Mouse (Mus musculus): Measurements from ENCODE around the gene Rtp2. TPM values are rescaled to one million over a fixed set of nuclear protein-coding genes. Genes with fewer than 3 reads are reported as not detected.

The Rtp2 gene
- polyA plus RNA-seq, 1 experiment from 2014 or later: not detected

Other genes starting within 250 kb of the Rtp2 start
- 278 TPM in 2 replicates for gene Sst, start 41.4 kb downstream of the Rtp2 start, polyA plus RNA-seq (2014; fragmentation: Nextera tagmentation; extraction: Ambion mirVana)
- not detected in 2 replicates for gene Gm37419, start 56.1 kb upstream of the Rtp2 start, polyA plus RNA-seq (2014; fragmentation: Nextera tagmentation; extraction: Ambion mirVana)
- 0.35 and 0.50 TPM in 2 replicates for gene Bcl6, start 56.5 kb upstream of the Rtp2 start, polyA plus RNA-seq (2014; fragmentation: Nextera tagmentation; extraction: Ambion mirVana)

Data from hindbrain, embryonic 14.5 days (tissue).